Mouse (Mus musculus): ENCODE results near the gene Mmel1.

Gene Mmel1

DNA sequence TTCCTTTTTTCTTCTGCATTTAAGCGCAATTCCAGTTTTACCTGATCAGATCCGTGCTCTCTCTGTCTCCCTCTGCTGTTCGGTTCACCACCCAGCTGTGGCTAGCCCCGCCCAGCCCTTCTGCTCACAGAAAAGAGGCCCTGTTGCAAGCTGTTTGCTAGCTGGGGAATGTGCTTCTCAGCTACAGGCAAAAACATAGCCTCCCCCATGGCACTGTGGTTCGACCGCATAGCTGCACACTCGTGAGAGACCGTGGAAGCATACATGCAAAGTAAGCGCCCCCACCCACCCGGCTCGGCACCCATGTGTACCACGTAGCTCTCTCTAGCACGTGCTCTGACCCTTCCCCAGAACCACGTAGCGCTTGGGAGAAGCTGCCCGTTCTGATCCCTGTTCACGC is 38.4 kb downstream of the Mmel1 start:
- peak; percentile 38 for DNase-seq (ENCODE audit: low spot score)

DNA sequence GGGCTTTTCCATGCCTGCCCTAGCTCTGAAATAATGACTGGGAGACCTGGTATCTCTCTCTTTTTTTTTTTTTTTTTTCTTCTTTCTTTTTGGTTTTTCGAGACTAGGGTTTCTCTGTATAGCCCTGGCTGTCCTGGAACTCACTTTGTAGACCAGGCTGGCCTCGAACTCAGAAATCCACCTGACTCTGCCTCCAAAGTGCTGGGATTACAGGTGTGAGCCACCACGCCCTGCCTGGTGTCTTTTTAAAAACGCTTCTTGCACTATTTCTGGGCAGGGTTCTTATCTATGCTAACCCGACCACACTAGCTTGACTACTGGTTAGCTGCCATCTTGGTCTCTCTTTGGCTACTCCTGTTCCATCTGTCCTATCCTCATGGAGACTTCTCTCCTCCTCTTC is 39.1 kb downstream of the Mmel1 start:
- no peak for DNase-seq (ENCODE audit: low spot score)

GRCm38 (mm10) chr4:154910606-154911522 is 41.5 kb downstream of the Mmel1 start:
- no peak for DNase-seq (ENCODE audit: low spot score)

GRCm38 (mm10) chr4:154911644-154912043 is 42.3 kb downstream of the Mmel1 start:
- no peak for DNase-seq (ENCODE audit: low spot score)

- DNase-seq (ENCODE audit: low spot score): no peak
These were observed 44.5 kb downstream of the Mmel1 start for GRCm38 (mm10) chr4:154913845-154914244.

DNA sequence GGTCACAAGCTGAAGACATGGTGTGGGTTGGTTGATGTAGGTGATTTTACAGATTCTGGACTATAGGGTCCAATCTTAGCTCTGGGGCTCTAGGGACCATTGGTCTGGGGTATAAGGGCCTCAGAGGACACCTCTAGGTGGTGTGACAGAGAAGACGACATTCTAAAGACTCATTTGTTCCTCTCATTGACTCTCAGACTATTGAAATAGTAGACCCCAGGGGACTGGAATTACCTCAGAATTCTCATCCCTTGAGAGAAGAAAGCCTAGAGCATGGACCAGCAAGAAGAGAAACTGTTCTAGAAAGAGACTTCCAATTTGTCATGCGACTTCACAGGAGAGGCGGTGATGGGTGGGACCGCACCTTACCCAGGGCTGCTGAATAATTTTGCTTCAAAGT is 44.9 kb downstream of the Mmel1 start:
- DNase-seq (ENCODE audit: low spot score): no peak

GRCm38 (mm10) chr4:154914707-154915106 is 45.3 kb downstream of the Mmel1 start:
- no peak for DNase-seq (ENCODE audit: low spot score)

GRCm38 (mm10) chr4:154915286-154915685 is 45.9 kb downstream of the Mmel1 start:
- DNase-seq (ENCODE audit: low spot score): no peak

- no peak for DNase-seq (ENCODE audit: low spot score)
These were observed 47.3 kb downstream of the Mmel1 start for GRCm38 (mm10) chr4:154916662-154917061.

DNA sequence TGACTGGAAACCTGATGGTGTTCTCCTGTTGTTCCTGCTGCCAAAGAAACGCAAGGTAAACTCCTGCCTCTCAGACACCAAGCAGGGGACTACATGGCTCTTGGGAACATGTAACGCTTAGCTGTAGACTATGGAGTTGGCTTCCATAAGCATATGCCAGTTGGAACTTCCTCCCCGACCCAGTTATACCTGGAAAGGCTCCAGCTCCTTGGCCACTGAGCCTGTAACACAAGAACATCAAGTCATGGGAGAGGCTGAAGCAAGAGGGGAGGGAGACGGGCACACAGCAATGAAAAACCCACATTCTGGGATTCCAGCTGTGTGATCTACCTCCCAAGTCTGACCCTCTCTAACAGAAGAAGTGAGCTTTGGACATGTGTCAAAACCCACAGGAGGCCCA is 52.9 kb downstream of the Mmel1 start:
- no peak for DNase-seq (ENCODE audit: low spot score)

DNA sequence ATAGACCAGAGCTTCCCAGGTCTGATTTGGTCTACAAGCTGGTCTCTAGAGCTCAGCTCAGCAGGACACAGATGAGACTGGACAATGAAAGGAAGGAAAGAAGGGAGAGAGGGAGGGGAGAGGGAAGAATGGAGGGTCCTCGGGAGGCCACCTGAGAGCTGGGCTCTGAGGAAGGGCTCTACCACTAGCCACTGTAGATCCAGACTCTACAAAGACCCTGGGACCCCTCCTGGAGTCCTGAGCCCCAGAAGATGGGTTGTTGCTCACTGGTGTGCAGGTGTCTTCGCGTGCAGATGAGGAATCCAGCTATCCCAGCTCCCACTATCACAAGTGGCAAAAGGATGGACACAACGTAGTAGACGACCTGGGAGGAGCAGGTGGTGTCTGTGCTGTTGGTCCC is 53.5 kb downstream of the Mmel1 start:
- DNase-seq (ENCODE audit: low spot score): no peak

DNA sequence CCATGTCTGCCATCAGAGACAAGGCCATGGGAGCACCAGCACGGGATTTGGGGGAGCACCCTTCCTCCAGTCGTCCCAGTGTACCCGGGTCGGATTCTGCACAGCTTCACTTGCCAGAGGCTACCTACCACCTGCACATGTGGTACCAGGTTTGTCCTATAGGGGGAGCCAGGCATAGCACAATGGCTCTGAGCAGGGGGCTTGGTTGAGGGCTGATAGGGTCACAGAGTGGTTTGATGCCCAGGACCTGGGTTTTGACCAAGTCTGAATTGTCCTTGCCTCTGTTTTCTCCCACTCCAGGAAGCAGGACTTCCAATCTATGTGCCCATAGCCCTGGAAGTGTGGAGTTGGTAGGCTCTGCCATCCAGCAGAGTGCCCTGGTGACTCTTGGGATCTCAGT is 56.0 kb downstream of the Mmel1 start:
- no peak for DNase-seq (ENCODE audit: low spot score)

GRCm38 (mm10) chr4:154926969-154927898 is 57.8 kb downstream of the Mmel1 start:
- no peak for DNase-seq (ENCODE audit: low spot score)

GRCm38 (mm10) chr4:154927899-154928337 is 58.5 kb downstream of the Mmel1 start:
- DNase-seq (ENCODE audit: low spot score): no peak

- DNase-seq (ENCODE audit: low spot score): no peak
These were observed 59.2 kb downstream of the Mmel1 start, which contains the start of gene Tnfrsf14 for GRCm38 (mm10) chr4:154928395-154929087. Gene Tnfrsf14, minus strand, starts transcription at chr4:154928563.

DNA sequence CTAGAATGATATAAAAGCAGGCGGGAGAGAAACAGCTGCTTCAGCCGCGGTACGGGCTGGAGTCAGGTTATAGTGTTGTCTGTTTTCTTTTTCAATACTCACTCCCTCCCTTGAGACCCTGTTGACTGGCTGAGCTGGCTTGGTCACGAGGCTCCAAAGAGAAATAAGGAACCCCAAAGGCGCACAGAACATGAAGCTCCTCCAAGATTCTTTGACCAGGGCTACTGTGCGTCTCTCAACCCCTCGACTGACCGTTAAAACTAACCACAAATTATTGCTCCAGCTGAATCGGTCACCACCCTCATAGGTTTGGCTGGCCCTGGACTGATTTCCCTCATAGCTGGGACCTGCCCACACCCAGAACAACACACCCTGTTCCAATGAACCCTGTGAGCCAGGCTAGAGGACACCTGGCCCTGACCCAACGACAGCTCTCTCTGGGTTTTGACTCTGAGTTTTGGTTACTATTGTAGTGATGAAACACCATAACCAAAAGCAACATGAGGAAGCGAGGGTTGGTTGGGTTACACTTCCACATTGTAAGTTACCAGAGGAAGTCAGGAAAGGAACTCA is 59.8 kb downstream of the Mmel1 start:
- no peak for DNase-seq (ENCODE audit: low spot score)

- DNase-seq (ENCODE audit: low spot score): no peak
These were observed 64.0 kb downstream of the Mmel1 start for GRCm38 (mm10) chr4:154933306-154933907.

DNA sequence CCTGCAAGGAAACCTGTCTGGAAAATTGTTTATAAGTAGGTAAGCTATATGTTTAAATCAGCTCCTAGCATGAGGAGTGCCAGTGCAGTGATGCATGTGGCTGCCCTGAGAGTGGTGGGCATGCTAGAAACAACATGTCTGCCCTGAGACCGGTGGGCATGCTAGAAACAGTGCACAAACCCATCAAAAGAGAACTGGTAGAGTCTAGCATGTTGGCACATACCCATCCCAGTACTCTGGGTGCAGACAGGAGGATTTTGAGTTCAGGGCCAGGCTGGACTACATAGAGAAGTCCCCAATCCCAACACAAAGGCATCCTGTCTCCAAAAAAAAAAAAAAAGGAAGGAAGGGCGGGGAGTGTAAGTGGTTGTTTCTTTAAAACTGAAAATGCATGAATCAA is 65.4 kb downstream of the Mmel1 start:
- no peak for DNase-seq (ENCODE audit: low spot score)

GRCm38 (mm10) chr4:154935788-154936187 is 66.4 kb downstream of the Mmel1 start:
- DNase-seq (ENCODE audit: low spot score): no peak

GRCm38 (mm10) chr4:154936542-154937255 is 67.3 kb downstream of the Mmel1 start:
- DNase-seq (ENCODE audit: low spot score): peak; percentile 17

DNA sequence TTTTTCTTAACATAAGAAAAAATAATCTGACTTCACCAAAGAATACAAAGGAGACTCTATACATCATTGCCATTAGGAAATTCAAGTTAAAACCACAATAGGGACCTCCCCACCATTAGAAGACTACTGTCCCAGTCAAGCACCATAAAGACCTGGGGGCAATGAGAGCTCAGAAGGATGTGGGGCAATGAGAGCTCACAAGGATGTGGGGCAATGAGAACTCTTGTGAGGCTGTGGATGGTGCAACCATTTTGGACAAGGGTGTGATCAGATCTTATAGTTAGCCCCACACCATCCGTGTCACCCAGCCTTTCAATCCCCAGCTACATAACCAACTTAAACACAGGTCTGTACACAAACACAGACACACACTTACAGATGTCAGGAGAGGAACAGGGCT is 68.4 kb downstream of the Mmel1 start:
- no peak for DNase-seq (ENCODE audit: low spot score)
